Mouse (Mus musculus) intestine, embryonic 15.5 days (tissue): ENCODE results near the gene Stmnd1. TPM values are rescaled to one million over a fixed set of nuclear protein-coding genes. Genes with fewer than 3 reads are reported as not detected.

Experiments used
- polyA plus RNA-seq: library from polyadenylated mRNA; unstranded; fragments of >200 nt; fragmentation: Nextera tagmentation; extraction: Ambion mirVana; gene quantifications from 2 replicates; pipeline ENCODE4 v1.2.1, GENCODE M21; 2015

Gene Stmnd1
- polyA plus RNA-seq, 1 experiment from 2014 or later, result not detected

Other genes starting within 250 kb of the Stmnd1 start
- 1.7 and 2.0 TPM in 2 replicates for gene Rbm24, start 144.7 kb downstream of the Stmnd1 start, polyA plus RNA-seq
- gene Cap2, start 228.1 kb downstream of the Stmnd1 start, polyA plus RNA-seq, result 8.3 and 10.4 TPM in 2 replicates